8 mouse cellular contexts compared by ENCODE assay signal in the genomic region with DNA sequence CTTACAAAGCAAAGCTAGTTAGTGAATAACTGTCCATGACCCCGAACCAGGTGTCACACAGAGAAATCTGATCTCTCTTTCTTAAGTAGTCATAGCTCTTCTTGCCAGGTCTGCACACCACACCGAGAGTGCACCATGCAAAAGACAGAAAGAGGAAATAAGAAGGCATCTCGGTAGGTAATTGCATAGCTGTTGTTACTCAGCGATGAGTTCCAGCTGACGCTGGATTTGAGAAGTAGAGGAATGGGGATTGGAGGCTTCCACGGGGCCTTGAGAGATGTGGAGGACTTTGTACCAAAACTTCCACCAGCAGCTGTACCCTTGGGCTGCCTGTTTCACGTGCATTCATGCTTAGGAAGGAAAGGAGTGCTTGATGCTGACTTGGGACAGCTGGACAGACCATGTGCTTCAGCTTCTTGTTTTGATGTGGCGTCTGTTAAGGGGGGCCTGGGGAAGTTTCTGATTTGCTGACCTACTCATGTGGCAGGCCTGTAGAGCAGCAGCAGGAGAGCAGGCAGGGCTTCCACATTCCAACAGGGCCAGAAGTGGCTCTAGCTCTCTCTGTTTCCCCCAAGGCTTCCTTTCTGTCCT.
DNase-seq lines count a peak whose midpoint lies in the region; ATAC-seq and TF ChIP-seq lines count a peak whose summit lies in the region.

No protein-coding gene starts in this region.

- no peaks in the 10 kb centered on the region for H3K27me3 ChIP-seq in hindbrain, embryonic 16.5 days (replicated peaks; ENCODE audit: control insufficient read depth, insufficient read depth, low read length)
- H3K27me3 ChIP-seq in liver, embryonic 16.5 days (ENCODE audit: control insufficient read depth, insufficient read depth, low read depth, low read length): no peaks in the 10 kb centered on the region

- ATAC-seq in hindbrain, embryonic 16.5 days: 0 out of 2 replicates have a peak, but pooled peaks have one; percentile 34
- ATAC-seq in liver, embryonic 16.5 days (ENCODE audit: low read depth): peak; percentile 47; the same call in 1 of the 2 replicates

- intact Hi-C loops in gastrocnemius, postnatal 36 days (cut with DNase I): no loop called here

- no peak for TF ChIP-seq POLR2A in olfactory bulb, adult 2 months (IDR thresholded peaks at IDR 0.05; ENCODE audit: insufficient read depth, low read depth, low read length)

- peak; percentile 41 for DNase-seq in layer of hippocampus, adult 11-12 months (ENCODE audit: low spot score)
- no peak for DNase-seq in layer of hippocampus, adult 9-10 months (ENCODE audit: low spot score)
- peak; percentile 38 to 42 for DNase-seq in gastrocnemius, postnatal 36 days
- no peak for DNase-seq in cerebellum, postnatal 4 days (ENCODE audit: low spot score in 2 of 2)
- no peak for DNase-seq in urinary bladder, postnatal 10 days (ENCODE audit: low spot score)

- WGBS in hindbrain, embryonic 16.5 days: 40% methylated on average over 8 of the region's 8 CpGs
- WGBS in liver, embryonic 16.5 days (ENCODE audit: insufficient replicate concordance): 15% methylated on average over 8 of the region's 8 CpGs
- whole genome bisulfite sequencing in olfactory bulb, adult 2 months: 44% methylated on average over 8 of the region's 8 CpGs

- H3K4me2 ChIP-seq in hindbrain, embryonic 16.5 days (ENCODE audit: low read length): peak overlapping the region; percentile 46
- no peak overlapping the region for H3K4me2 ChIP-seq in liver, embryonic 16.5 days (ENCODE audit: low read depth, low read length)

- H3K4me3 ChIP-seq in hindbrain, embryonic 16.5 days (ENCODE audit: low read length): no peak overlapping the region
- H3K4me3 ChIP-seq in liver, embryonic 16.5 days (ENCODE audit: low read depth, low read length): no peak overlapping the region
- H3K4me3 ChIP-seq in olfactory bulb, adult 2 months (ENCODE audit: insufficient read depth, low read depth, low read length): peak overlapping the region; percentile 25; the same call in 1 of the 2 replicates

- H3K9ac ChIP-seq in hindbrain, embryonic 16.5 days (ENCODE audit: low read depth, low read length): 0 out of 2 replicates have a peak overlapping the region, but pooled peaks have one; percentile 15
- H3K9ac ChIP-seq in liver, embryonic 16.5 days (ENCODE audit: low read depth, low read length): no peak overlapping the region

- H3K36me3 ChIP-seq in hindbrain, embryonic 16.5 days (ENCODE audit: control insufficient read depth, insufficient read depth, low read length): no peaks in the 10 kb centered on the region
- no peaks in the 10 kb centered on the region for H3K36me3 ChIP-seq in liver, embryonic 16.5 days (ENCODE audit: control insufficient read depth, insufficient read depth)

- H3K27ac ChIP-seq in hindbrain, embryonic 16.5 days (ENCODE audit: low read depth, low read length): peak overlapping the region; percentile 42
- no peak overlapping the region for H3K27ac ChIP-seq in liver, embryonic 16.5 days (ENCODE audit: low read length)
- H3K27ac ChIP-seq in olfactory bulb, adult 2 months (ENCODE audit: insufficient read depth, low read depth, low read length): peak overlapping the region; percentile 20

- no peak for TF ChIP-seq CTCF in olfactory bulb, adult 2 months (IDR thresholded peaks at IDR 0.05; ENCODE audit: insufficient read depth, low read depth, low read length)

- no peaks in the 10 kb centered on the region for H3K9me3 ChIP-seq in hindbrain, embryonic 16.5 days (ENCODE audit: control insufficient read depth, low read length)
- H3K9me3 ChIP-seq in liver, embryonic 16.5 days (replicated peaks; ENCODE audit: control insufficient read depth, low read length): no peaks in the 10 kb centered on the region

- H3K4me1 ChIP-seq in hindbrain, embryonic 16.5 days (ENCODE audit: control insufficient read depth, insufficient read depth, low read depth, low read length): peaks cover 39% of the 10 kb centered on the region
- no peaks in the 10 kb centered on the region for H3K4me1 ChIP-seq in liver, embryonic 16.5 days (ENCODE audit: control insufficient read depth, low read depth, low read length)
- H3K4me1 ChIP-seq in olfactory bulb, adult 2 months (ENCODE audit: control insufficient read depth, insufficient read depth, low read length): peaks cover 22% of the 10 kb centered on the region

Comparison
In these comparisons a context has a peak if more than half of its experiments do, and no peak if none do; other contexts are left out.
1. DNase-seq: peak in layer of hippocampus, adult 11-12 months (single experiment) and gastrocnemius, postnatal 36 days (2 of 2); none in layer of hippocampus, adult 9-10 months (single experiment), cerebellum, postnatal 4 days (0 of 2) and urinary bladder, postnatal 10 days (single experiment).